Mouse (Mus musculus) monocyte, adult 59 days (primary cell): Measurements from ENCODE around the gene Cish. TPM values are rescaled to one million over a fixed set of nuclear protein-coding genes. Genes with fewer than 3 reads are reported as not detected.

ENCODE experiments used
- total RNA-seq, 2 experiments: library from RNA; stranded (reverse); gene quantifications; one replicate each; pipeline ENCODE4 v1.2.4; 2023

Cish gene
- total RNA-seq = 1 to 10 TPM in 1 of 2 experiments, under 1 TPM in 1; 0.18 to 1.4 TPM

DNA sequence AAGGTAGTCTGAATTCAATTTTAAA lies at the start of gene Cish:
Gene Cish, plus strand, starts transcription at position 11 of the 25 bp plus-strand sequence.

DNA sequence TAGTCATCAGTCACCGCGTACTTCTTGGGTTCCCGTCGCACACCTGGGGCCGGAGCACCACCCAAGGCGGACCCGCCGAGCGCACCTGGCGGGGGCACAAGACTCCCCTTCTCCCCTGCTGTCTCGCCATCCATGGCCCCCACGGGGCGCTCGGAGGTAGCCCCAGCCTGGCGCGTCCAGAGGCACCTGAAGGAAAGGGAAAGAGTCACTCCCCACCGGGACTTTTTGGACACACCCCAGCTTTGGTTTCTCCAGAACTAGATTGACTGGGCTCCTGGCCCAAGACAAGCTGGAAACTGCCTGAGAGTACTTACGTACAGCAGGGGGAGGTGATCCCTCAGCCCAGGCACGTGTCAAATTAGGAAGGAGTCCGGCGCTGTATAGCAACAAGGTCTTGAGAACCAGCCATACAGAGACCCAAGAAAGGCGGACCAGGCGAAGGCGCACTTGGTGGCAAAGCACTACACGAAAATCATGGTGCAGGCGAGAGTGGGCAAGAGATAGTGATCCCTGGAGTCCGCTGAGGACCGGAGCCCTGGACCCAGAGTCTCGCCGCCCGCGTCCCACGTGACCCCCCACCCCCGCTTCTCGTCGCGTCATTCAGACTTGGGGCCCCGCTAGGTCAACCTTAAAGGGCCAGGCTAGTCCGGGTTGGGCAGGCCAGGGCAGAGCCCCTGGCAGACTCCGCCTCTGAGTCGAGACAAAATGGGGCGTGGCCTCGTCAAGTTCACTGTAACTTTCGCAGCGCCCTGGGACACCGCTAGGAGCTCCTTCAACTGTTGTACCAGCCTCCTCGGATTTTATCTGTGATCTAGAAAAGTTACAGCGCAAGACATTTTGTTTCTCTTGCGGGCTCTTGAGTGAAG lies 6.4 kb upstream of the Cish start, which contains the start of gene Mapkapk3:
Gene Mapkapk3, minus strand, starts transcription at position 667 of the 866 bp plus-strand sequence.

DNA sequence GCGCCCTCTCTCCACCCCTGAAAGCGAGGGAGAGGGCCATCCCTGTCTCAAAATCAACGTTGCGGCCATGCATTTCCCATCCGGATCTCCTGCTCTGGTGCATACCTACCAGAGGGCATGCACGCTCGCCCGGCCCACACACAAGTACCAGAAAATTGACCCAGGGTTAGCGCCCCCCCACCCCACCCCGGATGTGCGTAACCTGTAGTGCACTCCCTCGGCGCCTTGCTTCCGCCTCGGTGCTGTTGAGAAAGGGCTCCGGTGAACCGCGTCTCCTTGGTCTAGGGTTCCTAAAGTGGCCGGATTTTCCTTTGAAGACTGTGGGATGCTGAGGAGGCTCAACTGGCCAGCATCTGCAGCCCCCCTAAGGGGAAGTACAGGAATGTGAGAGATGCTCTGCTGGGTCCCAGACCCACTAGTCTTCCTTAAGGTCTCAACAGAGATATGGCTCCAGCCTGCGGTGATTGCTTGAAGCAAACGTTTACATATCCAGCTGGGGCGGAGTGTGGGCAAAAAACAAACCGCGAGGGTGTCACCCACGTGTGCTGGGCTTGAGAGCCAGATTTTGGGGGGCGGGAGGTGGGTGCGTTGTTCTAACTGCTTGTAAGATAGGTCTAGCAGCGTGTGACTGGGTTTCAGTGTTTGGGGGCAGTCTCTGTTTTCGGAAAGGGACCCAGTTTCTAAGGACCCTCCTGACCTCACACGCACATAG lies 42.5 kb downstream of the Cish start, which contains the start of gene Hemk1:
Gene Hemk1, minus strand, starts transcription at position 179 of the 712 bp plus-strand sequence.

DNA sequence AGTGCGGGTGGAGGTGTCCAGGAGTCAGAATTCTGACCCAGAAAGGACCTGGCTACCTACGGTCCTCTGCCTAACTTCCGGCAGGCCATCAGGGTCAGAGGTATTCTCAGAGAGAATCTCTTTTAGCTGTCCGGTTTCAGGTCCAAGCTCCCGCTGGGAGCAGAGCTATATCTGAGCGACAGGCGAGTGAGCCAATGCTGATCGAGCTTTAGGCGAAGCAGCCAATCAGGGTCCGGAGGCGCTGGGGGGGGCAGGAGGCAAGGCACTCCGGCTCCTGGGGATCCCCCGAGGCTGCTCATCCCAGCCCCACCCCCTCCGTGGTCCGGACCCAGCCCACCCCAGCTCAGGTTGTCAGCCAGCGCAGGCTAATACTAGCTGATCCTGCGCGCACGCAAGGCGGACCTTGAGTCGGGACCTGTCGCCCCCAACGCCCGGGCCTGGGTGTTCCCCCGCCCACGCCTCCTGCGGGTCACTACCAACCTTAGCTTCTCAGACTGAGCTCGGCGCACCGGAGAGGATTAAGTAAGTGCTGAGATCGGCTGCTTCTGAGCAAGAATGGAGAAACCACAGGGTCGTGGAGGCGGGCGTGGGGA lies 44.5 kb downstream of the Cish start, which contains the start of gene 6430571L13Rik:
Gene 6430571L13Rik, plus strand, starts transcription at position 336 of the 593 bp plus-strand sequence.

Other genes with a start within 250 kb of the Cish start
- 10 to 100 TPM in 1 of 2 experiments, 1 to 10 TPM in 1; 5.8 to 10.4 TPM for gene Dock3, start 64.1 kb upstream of the Cish start, total RNA-seq
- 10 to 100 TPM; 73.7 to 75.7 TPM for gene Mapkapk3, start 6.1 kb upstream of the Cish start, total RNA-seq
- gene Hemk1, start 42.3 kb downstream of the Cish start, total RNA-seq = 1 to 10 TPM; 3.8 to 8.3 TPM
- not detected for gene 6430571L13Rik, start 44.6 kb downstream of the Cish start, total RNA-seq
- not detected for gene Cacna2d2, start 103.6 kb downstream of the Cish start, total RNA-seq
- gene Tmem115, start 237.9 kb downstream of the Cish start, total RNA-seq = 10 to 100 TPM; 22.2 to 24.0 TPM
- 1 to 10 TPM; 8.4 to 9.2 TPM for gene Cyb561d2, start 246.2 kb downstream of the Cish start, total RNA-seq
- gene Nprl2, start 246.2 kb downstream of the Cish start, total RNA-seq = 10 to 100 TPM; 12.0 to 15.1 TPM